Mouse (Mus musculus) liver, adult 2 months (tissue): ENCODE measurements at regions not wholly inside any gene's neighbourhood (a gene's known extent, or its start where the extent isn't known, plus 50 kb on each side); places are given as distances from the start of the nearest gene placed in this dataset.

Source experiments
- CTCF ChIP-seq: fragments of 200-500 bp; IDR thresholded peaks from 2 replicates; pipeline ENCODE4 v1.5.1; 2011; ENCODE audit warnings: low read depth, low read length, control low read depth
- POLR2A ChIP-seq: fragments of 200-500 bp; IDR thresholded peaks from 2 replicates; pipeline ENCODE4 v1.6.1; 2011; ENCODE audit warnings: low read length, control low read depth; ENCODE audit not compliant: insufficient read depth; ENCODE audit errors: extremely low read depth

DNA sequence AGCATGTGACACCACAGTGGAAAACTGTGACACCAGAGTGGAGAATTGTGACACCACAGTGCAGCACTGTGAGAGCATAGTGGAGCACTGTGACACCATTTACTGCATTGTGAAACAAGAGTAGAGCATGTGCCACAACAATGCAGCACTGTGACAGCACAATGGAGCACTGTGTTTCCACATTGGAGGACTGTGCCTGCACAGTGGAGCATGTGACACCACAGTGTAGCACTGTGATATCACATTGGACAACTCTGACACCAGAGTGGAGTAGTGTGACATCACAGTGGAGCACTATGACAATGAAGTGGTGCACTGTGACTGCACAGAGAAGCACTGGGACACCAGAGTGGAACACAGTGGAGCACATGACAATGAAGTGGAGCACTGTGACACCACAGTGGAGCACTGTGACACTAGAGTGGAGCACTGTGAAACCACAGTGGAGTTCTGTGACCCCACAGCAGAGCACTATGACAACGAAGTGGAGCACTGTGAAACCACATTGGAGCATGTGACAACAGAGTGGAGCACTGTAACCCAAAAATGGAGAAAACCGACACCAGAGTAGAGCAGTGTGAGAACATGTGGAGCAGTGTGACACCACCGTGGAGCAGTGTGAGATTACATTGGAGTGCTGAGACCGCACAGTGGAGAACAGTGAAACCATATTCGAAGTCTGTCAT, 100.9 kb upstream of the Vmn1r2 start:
- TF ChIP-seq CTCF (no peak), POLR2A (no peak)
